Mouse (Mus musculus): ENCODE results near the gene Fmod. TPM values are rescaled to one million over a fixed set of nuclear protein-coding genes. Genes with fewer than 3 reads are reported as not detected.

Fmod gene
- polyA plus RNA-seq, 1 experiment = 0.23 TPM

DNA sequence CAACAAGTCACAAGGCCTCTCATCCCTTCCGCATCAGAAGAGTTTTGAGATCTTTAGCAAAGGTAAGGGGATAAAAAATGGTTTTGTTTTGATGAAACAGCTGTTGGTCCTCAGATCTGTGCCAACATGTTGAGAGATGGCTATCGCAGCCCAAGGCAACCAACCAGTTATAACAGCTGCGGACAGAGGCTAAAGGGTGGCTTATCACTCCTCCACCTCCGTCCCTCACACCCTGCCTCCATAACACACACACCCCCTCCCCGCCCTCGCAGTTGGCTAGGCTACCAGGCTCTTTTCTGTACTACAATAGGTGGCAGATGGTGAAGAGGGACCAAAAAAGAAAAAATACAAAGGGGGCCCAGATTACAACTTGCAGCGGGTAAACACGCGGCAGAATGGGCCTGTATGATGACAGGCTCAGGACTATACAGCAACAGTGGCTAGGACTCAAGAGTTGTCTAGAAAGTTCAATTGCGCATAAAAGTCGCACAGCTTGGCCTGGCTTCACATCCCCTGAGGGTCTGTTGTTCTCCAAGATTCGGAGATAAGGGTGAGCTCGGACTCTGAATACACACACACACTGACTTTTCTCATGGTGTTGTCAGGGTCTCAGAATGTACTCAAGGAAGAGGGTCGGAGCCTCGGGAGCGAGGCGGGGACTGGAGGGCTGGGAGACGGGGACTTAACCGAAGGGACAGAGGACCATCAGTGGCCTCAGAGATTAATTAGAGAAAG is 41.2 kb downstream of the Fmod start:
- H3K36me3 ChIP-seq (ENCODE audit: control insufficient read depth, insufficient read depth) = peaks cover 13% of the 10 kb centered on the region
- H3K79me2 ChIP-seq (ENCODE audit: control insufficient read depth, insufficient read depth) = peaks cover 28% of the 10 kb centered on the region
- no peaks in the 10 kb centered on the region for H3K27me3 ChIP-seq (ENCODE audit: control insufficient read depth, insufficient read depth, insufficient read length)
- H3K4me3 ChIP-seq = peak overlapping the region; percentile 96
- H3ac ChIP-seq (ENCODE audit: control insufficient read depth, insufficient read length) = peak overlapping the region; percentile 17
- H3K4me2 ChIP-seq (ENCODE audit: low read depth) = peak overlapping the region; percentile 96
- TF ChIP-seq MAX (IDR thresholded peaks at IDR 0.05; ENCODE audit: low read depth) (no peak), MYOG (IDR thresholded peaks at IDR 0.05; ENCODE audit: control insufficient read depth in 1 of 3, insufficient read depth in 1 of 3, insufficient read length in 2 of 3, low read depth in 2 of 3) (peak in 2 of 3 experiments; percentile 77 to 85), POLR2AphosphoS2 (IDR thresholded peaks at IDR 0.05; ENCODE audit: insufficient read length, low read depth) (peak; percentile 31), MYOD1 (IDR thresholded peaks at IDR 0.05; ENCODE audit: control insufficient read depth in 1 of 3, insufficient read length in 2 of 3, low read depth in 2 of 3) (peak in 2 of 3 experiments; percentile 53 to 90), POLR2A (IDR thresholded peaks at IDR 0.05; ENCODE audit: insufficient read length, low read depth) (peak; percentile 43)

DNA sequence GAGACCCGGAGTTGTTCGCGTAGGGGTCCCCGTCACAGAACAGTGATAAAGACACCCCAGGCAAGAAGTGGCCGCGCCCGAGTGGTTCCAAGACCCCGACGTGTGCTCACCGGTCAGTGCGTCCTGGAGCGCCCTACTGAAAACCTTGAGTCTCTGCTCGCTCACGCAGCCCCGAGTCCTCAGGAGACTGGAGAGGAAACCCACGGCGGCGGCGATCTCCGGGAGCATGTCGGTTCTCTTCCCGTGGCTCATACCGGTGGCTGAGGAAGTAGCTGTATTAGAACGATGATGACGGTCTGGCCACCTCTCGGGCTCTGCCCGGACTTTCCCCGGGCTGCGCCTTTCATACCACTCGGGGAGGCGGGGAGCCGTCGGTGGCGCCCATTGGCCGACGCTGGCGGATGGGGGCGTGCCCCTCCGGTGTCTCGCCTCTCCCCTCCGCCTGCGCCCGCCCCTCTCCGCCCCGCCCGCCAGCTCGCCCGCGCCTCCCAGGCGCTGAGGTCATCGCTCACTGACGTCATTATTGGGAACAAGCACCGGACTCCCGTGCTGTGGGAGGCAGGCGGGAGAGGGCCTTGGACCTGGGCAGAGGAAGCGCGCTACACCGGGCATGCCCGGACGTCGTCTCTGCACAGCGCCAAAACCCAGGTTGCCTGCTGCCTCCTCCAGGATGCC is 41.9 kb downstream of the Fmod start, which contains the start of gene Btg2:
TSS of gene Btg2 (minus strand) at position 319 of the 675 bp plus-strand sequence.
- peaks cover 13% of the 10 kb centered on the region for H3K36me3 ChIP-seq (ENCODE audit: control insufficient read depth, insufficient read depth)
- no peaks in the 10 kb centered on the region for H3K27me3 ChIP-seq (ENCODE audit: control insufficient read depth, insufficient read depth, insufficient read length)

DNA sequence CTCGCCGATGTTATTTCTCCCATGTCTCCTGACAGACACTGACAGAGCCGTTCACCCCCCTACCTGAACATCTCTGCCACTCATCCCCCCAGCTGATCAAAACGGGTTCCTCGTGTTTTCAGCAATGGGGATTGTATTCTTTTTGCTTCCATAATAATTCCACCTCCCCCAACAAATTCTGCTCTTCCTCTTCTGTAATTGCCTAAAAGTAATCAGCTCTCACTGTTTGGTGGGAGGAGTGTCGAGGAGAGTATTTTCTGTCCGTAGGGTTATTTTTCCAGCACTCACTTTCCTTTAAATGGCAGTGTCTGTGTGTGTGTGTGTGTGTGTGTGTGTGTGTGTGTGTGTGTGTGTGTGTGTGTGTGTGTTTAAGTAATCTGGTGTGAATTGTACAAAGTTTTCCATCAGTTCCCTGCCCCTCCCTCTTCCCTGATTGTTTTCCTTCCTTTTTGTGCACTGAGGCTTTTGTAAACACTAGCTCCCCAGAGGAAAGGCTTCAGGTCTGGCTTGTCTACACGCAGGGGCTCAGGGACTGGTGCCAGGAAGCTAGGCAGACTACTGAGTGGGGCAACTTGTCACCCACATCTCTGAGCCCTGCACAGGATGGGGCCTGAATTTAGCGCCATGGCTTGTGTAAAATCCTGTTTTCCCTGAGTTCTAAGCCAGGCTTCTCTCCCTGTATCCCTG is 42.6 kb downstream of the Fmod start:
- Histone ChIP-seq H3K4me2 (ENCODE audit: low read depth) (peak overlapping the region; percentile 76), H3ac (ENCODE audit: control insufficient read depth, insufficient read length) (peak overlapping the region; percentile 17), H3K4me3 (peak overlapping the region; percentile 96), H3K36me3 (ENCODE audit: control insufficient read depth, insufficient read depth) (peaks cover 10% of the 10 kb centered on the region), H3K79me2 (ENCODE audit: control insufficient read depth, insufficient read depth) (peaks cover 28% of the 10 kb centered on the region), H3K27me3 (ENCODE audit: control insufficient read depth, insufficient read depth, insufficient read length) (no peaks in the 10 kb centered on the region)
- TF ChIP-seq POLR2AphosphoS2 (IDR thresholded peaks at IDR 0.05; ENCODE audit: insufficient read length, low read depth) (no peak), SRF (IDR thresholded peaks at IDR 0.05; ENCODE audit: control insufficient read depth, insufficient read length, low read depth) (no peak), CEBPB (IDR thresholded peaks at IDR 0.05; ENCODE audit: insufficient read depth, poor library complexity, severe bottlenecking) (no peak), POLR2A (IDR thresholded peaks at IDR 0.05; ENCODE audit: insufficient read length, low read depth) (no peak), USF1 (IDR thresholded peaks at IDR 0.05; ENCODE audit: low read depth) (no peak), MYOG (IDR thresholded peaks at IDR 0.05; ENCODE audit: control insufficient read depth in 1 of 3, insufficient read depth in 1 of 3, insufficient read length in 2 of 3, low read depth in 2 of 3) (no peak), E2F4 (IDR thresholded peaks at IDR 0.05; ENCODE audit: insufficient read depth) (no peak), REST (IDR thresholded peaks at IDR 0.05; ENCODE audit: insufficient read depth, insufficient read length) (no peak), MYOD1 (IDR thresholded peaks at IDR 0.05; ENCODE audit: control insufficient read depth in 1 of 3, insufficient read length in 2 of 3, low read depth in 2 of 3) (no peak), TCF3 (IDR thresholded peaks at IDR 0.05; ENCODE audit: insufficient read length, low read depth) (no peak), TCF12 (IDR thresholded peaks at IDR 0.05; ENCODE audit: insufficient read depth, poor library complexity, severe bottlenecking) (no peak), MAX (IDR thresholded peaks at IDR 0.05; ENCODE audit: low read depth) (no peak)

More for the DNA sequence above, 41.9 kb downstream of the Fmod start, which contains the start of gene Btg2:
- Histone ChIP-seq H3K79me2 (ENCODE audit: control insufficient read depth, insufficient read depth) (peaks cover 28% of the 10 kb centered on the region), H3K4me3 (peak within 1 kb of the TSS; percentile 96), H3ac (ENCODE audit: control insufficient read depth, insufficient read length) (peak within 1 kb of the TSS; percentile 17), H3K4me2 (ENCODE audit: low read depth) (peak within 1 kb of the TSS; percentile 96)
- no peak for TF ChIP-seq CEBPB (IDR thresholded peaks at IDR 0.05; ENCODE audit: insufficient read depth, poor library complexity, severe bottlenecking)
- TF ChIP-seq POLR2A (IDR thresholded peaks at IDR 0.05; ENCODE audit: insufficient read length, low read depth) = peak; percentile 92
- no peak for TF ChIP-seq E2F4 (IDR thresholded peaks at IDR 0.05; ENCODE audit: insufficient read depth)
- TF ChIP-seq MAX (IDR thresholded peaks at IDR 0.05; ENCODE audit: low read depth) = no peak
- no peak for TF ChIP-seq USF1 (IDR thresholded peaks at IDR 0.05; ENCODE audit: low read depth)
- TF ChIP-seq POLR2AphosphoS2 (IDR thresholded peaks at IDR 0.05; ENCODE audit: insufficient read length, low read depth) = peak; percentile 97
- no peak for TF ChIP-seq SRF (IDR thresholded peaks at IDR 0.05; ENCODE audit: control insufficient read depth, insufficient read length, low read depth)

DNA sequence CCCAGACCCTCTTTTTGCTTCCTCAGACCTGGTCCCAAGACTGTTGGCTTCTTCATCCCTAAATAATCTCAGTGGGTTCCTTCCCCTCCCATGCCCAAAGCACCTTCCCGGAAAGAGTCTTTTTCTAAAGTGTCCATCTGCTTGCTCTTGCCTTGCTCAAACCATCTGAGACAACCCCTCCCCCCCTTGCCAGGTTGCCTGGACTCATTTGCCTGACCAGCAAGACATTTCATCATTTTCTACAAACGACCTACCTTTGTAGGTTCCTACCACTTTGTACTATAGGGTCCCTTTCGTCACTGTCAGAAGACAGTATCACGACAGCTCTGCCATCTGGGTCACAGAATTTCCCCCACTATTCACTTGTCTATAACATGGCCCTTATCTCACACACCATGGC is 43.4 kb downstream of the Fmod start:
- Histone ChIP-seq H3K36me3 (ENCODE audit: control insufficient read depth, insufficient read depth) (peaks cover 2% of the 10 kb centered on the region), H3ac (ENCODE audit: control insufficient read depth, insufficient read length) (no peak overlapping the region), H3K4me2 (ENCODE audit: low read depth) (no peak overlapping the region), H3K79me2 (ENCODE audit: control insufficient read depth, insufficient read depth) (peaks cover 28% of the 10 kb centered on the region), H3K4me3 (no peak overlapping the region), H3K27me3 (ENCODE audit: control insufficient read depth, insufficient read depth, insufficient read length) (no peaks in the 10 kb centered on the region)
- no peak for TF ChIP-seq E2F4 (IDR thresholded peaks at IDR 0.05; ENCODE audit: insufficient read depth)
- no peak for TF ChIP-seq SRF (IDR thresholded peaks at IDR 0.05; ENCODE audit: control insufficient read depth, insufficient read length, low read depth)
- TF ChIP-seq TCF3 (IDR thresholded peaks at IDR 0.05; ENCODE audit: insufficient read length, low read depth) = no peak
- TF ChIP-seq POLR2A (IDR thresholded peaks at IDR 0.05; ENCODE audit: insufficient read length, low read depth) = no peak
- no peak for TF ChIP-seq POLR2AphosphoS2 (IDR thresholded peaks at IDR 0.05; ENCODE audit: insufficient read length, low read depth)
- no peak for TF ChIP-seq MAX (IDR thresholded peaks at IDR 0.05; ENCODE audit: low read depth)
- no peak for TF ChIP-seq MYOD1 (IDR thresholded peaks at IDR 0.05; ENCODE audit: control insufficient read depth in 1 of 3, insufficient read length in 2 of 3, low read depth in 2 of 3)

Data from myocyte (in vitro differentiated cells).